Mouse (Mus musculus): Measurements from ENCODE around the gene Mtmr10.

Mtmr10 gene

GRCm38 (mm10) chr7:64296286-64297010 is 9.0 kb downstream of the Mtmr10 start:
- DNase-seq: peak; percentile 41

GRCm38 (mm10) chr7:64310241-64310640 is 22.8 kb downstream of the Mtmr10 start:
- DNase-seq: no peak

- DNase-seq: no peak
Observed at GRCm38 (mm10) chr7:64310756-64311155, 23.3 kb downstream of the Mtmr10 start.

- DNase-seq: no peak
Observed at GRCm38 (mm10) chr7:64312811-64313210, 25.4 kb downstream of the Mtmr10 start.

- no peak for DNase-seq
Observed at GRCm38 (mm10) chr7:64321125-64321524, 33.7 kb downstream of the Mtmr10 start.

- peak; percentile 29 for DNase-seq
Observed at GRCm38 (mm10) chr7:64321658-64322057, 34.2 kb downstream of the Mtmr10 start.

- peak; percentile 69 for DNase-seq
Observed at GRCm38 (mm10) chr7:64326892-64327291, 39.4 kb downstream of the Mtmr10 start.

GRCm38 (mm10) chr7:64327486-64327885 is 40.0 kb downstream of the Mtmr10 start:
- no peak for DNase-seq

- DNase-seq: no peak
Observed at GRCm38 (mm10) chr7:64331309-64331708, 43.9 kb downstream of the Mtmr10 start.

GRCm38 (mm10) chr7:64332686-64333085 is 45.2 kb downstream of the Mtmr10 start:
- no peak for DNase-seq

- no peak for DNase-seq
Observed at GRCm38 (mm10) chr7:64347813-64348212, 60.4 kb downstream of the Mtmr10 start.

GRCm38 (mm10) chr7:64349147-64349861 is 61.9 kb downstream of the Mtmr10 start:
- DNase-seq: no peak

- peak; percentile 91 for DNase-seq
Observed at GRCm38 (mm10) chr7:64351087-64351486, 63.6 kb downstream of the Mtmr10 start.

- DNase-seq: no peak
Observed at GRCm38 (mm10) chr7:64354206-64354605, 66.8 kb downstream of the Mtmr10 start.

- DNase-seq: no peak
Observed at GRCm38 (mm10) chr7:64356661-64357060, 69.2 kb downstream of the Mtmr10 start.

GRCm38 (mm10) chr7:64357405-64357804 is 70.0 kb downstream of the Mtmr10 start:
- DNase-seq: peak; percentile 88

- DNase-seq: no peak
Observed at GRCm38 (mm10) chr7:64358666-64359065, 71.2 kb downstream of the Mtmr10 start.

- no peak for DNase-seq
Observed at GRCm38 (mm10) chr7:64359943-64360585, 72.6 kb downstream of the Mtmr10 start.

- DNase-seq: peak; percentile 75
Observed at GRCm38 (mm10) chr7:64360586-64360945, 73.1 kb downstream of the Mtmr10 start.

- no peak for DNase-seq
Observed at GRCm38 (mm10) chr7:64365863-64366262, 78.4 kb downstream of the Mtmr10 start.

- no peak for DNase-seq
Observed at GRCm38 (mm10) chr7:64369841-64370240, 82.4 kb downstream of the Mtmr10 start.

- DNase-seq: no peak
Observed at GRCm38 (mm10) chr7:64371940-64372878, 84.8 kb downstream of the Mtmr10 start.

Data from layer of hippocampus, adult 9-11 months (tissue).